Mouse (Mus musculus): Measurements from ENCODE around the gene Vsig4.
"Not testable (repeated sequence)": the region's sequence is repeated elsewhere in the genome, so short reads cannot be mapped to it uniquely, and the experiment has no call there.

Gene Vsig4

DNA sequence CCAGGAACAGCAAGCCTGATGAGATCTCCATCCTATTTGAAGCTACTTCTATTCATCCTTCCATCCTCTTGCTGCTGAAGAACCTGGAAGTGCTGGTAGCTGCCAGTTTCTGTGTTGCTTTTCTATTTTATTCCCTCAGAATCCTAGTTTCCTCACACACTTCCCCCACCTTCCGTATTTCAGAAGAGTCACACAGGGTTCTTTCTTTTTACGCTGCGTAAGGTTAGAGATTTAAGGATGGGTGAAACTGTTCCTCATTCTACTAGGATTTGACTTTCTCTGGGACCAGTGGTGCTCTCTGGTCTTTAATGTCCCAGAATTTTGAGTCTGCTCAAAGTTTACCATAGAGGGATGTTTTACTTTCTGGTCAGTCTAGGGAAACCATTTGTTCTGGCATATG, at the start of gene Vsig4:
TSS of gene Vsig4 (minus strand) at position 101 of the 400 bp plus-strand sequence.
- no peak for DNase-seq

DNA sequence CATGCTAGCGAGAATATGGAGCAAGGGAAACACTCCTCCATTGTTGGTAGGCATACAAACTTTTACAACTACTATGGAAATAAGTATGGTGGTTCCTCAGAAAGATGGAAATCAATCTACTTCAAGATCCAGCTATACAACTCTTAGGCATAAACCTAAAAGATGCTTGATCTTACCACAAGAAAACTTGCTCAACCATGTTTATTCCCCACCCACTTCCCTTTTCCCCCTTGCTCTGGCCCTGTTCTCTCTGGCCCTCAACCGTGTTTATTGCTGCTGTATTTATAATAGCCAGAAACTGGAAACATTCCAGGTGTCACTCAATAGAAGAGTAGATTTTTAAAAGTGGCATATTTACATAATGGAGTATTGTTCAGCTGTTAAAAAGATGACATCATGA, 45.9 kb upstream of the Vsig4 start:
- no peak for DNase-seq

DNA sequence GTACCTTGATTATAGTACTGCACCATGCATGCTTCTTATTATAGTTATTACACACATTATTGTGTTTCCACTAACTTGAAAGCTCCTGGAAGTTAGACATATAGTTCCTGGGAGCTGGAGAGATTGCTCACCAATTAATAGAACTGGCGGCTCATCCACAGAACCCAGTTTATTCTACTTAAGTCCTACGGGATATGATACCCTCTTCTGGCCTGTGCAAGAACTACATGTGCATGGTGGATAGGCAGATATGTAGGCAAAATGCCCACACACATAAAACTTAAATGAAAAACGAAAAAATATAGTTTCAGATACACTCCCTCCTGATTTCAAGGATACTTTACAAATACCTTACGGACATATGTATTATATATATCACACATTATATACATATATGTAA, 36.5 kb upstream of the Vsig4 start:
- peak; percentile 7 for DNase-seq

DNA sequence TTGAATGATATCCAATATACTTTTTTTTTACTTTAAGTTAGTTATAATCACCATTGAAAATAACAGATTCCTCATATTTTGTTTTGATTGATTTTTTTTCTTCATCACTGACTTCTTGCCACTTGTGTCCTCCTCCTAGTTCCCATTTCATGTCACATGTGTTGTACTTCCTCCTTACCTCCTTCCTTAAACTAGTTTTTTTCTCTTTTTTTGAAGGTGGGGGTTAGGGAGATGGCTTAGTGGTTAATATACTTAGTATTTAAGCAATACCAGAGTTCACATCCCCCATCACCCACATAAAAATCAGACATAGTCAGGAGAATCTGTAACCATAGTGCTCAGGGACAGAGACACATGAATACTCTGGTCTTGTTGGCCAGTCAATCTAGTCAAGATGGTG, 36.7 kb downstream of the Vsig4 start:
- no peak for DNase-seq

DNA sequence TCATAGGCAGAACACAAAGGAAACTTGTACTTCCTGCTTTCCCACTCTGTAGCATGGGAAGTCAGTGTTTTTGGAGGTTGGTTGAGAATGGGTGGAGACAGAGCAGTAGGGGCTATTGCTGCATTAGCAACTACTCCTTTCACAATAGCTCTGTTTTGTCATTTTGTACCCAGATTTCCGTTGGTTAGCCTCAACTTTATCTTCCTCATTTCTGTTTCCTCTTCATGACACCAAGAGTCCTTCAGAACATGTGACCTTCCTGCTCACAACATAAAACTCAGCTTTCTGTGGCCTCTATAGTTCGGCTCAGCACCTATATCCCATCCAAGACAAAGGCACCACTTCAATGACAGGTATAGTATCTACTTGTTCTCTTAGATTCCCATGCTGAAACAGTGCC, 53.6 kb downstream of the Vsig4 start:
- DNase-seq = no peak

DNA sequence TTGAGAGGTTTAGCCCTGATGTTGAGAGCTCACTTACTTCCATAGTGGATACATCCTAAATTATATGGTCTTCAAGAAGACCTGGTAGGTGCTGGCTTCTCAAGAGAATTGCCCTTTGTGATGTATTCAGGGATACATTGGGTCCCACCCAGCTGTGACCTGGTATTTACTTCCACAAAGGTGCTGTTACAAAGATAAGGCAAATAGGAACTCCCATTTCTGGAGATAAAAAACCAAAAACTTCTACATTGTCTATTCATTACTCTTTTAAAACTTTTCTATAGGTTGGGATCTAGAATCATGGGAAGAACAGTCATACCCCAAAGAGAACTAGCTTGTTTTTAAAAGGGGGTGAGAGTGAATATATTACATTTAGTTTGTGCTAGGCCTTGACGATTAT, 54.2 kb downstream of the Vsig4 start:
- no peak for DNase-seq

DNA sequence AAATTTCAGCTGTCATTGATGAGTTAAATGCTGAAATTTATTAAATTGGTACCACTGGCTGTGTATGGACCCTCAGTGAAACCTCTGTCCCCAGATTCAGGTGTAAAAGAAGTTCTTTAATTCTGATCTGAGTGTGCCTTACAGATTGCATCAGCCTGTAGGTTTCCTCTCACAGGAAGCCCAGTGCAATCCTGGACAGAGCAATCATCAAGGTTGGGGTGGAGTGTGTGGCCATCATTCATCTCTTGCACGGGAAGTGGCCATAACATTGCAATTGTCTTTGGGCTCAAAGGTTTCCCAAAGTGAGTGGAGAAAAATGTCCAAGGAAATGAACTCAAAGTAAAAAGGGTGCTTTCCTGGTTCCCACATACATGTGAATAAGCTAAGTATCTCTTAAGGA, 57.5 kb downstream of the Vsig4 start:
- no peak for DNase-seq

DNA sequence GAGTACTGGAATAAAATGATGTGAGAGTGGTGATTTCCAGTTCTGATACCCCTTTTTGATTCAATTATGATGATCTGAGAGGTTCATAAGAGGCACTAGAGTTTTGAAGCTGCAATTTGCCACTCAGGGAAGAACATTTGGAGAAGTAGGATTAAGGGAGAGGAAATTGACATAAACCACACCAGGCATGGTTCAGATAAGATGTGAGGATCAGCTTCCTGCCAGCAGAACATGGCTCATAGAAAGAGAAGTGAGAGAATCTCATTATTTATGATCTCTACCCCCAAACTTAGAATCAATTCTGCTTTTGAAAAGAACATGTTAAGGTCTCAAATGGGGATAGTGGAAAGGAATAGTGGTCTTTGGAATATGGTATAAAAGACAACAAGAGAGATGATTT, 66.2 kb downstream of the Vsig4 start:
- DNase-seq = no peak

DNA sequence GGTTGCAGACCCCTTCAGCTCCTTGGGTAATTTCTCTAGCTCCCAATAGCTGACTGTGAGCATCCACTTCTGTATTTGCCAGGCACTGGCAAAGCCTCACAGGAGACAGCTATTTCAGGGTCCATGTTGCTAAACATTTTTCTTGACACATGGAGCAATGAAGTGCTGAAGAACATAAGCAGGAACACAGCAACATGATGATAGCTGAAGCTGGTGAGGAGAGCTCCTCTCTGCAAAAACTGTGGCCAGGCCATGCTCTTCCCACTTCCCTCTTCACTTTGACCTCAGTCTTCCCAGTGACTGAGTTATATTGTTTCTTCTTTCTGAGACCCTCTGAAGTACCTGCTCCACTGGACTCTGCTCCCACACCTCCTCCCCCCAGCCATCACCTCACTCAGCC, 67.8 kb downstream of the Vsig4 start:
- DNase-seq = no peak

DNA sequence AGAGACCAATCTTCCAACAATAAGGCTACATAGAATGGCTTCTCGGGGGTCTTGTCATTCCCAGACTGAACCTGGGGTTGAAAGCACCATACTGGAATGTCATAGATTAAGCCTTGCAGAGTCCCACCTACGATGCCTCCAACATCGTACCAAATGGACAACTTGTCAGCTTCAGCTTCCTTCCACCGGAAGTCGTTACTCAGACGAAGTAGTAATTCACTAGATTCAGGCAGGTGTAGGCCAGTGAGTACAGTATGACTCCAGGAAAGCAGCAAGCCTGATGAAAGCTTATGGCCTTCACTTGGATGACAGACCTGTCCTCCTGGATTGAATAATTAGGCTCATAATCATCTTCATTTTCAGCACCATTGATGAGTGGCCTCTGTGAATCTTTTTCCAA, 69.0 kb downstream of the Vsig4 start:
- no peak for DNase-seq

DNA sequence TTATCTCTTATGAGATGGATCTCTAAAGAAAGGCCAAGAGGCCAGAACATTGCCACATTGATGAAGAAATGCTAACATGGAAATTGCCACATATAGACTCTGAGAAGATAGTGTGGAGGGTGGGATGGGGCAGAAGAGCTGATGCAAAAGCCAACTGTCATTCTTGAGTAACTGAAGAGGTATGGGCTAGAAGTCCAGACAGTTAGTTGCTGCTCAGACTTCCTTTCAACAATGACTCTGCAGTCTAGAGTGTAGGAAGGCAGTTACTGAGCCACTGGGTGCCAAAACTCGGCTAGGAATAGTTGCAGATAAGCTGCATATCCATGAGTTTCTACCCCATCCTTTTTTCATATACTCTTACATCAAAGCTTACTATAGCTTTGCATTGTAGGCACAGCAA, 75.2 kb downstream of the Vsig4 start:
- DNase-seq = no peak

DNA sequence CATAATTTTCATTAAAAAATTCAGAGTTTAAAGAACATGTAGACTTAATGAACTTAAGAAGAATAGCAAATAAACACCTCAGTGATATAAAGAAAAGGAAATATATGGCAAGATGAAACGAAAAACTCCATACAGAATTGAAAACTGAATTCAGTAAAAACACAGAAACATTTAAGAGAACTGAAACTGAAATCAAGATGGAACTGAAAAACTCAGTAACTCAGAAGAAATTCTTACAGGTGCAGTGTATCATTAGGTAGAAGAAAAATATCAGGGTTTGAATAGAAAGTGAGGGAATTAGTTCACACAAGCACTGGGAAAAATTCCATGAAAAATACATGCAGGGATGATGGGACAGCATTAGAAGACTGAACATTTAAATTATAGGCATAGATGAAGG, 86.4 kb downstream of the Vsig4 start:
- DNase-seq = no peak

DNA sequence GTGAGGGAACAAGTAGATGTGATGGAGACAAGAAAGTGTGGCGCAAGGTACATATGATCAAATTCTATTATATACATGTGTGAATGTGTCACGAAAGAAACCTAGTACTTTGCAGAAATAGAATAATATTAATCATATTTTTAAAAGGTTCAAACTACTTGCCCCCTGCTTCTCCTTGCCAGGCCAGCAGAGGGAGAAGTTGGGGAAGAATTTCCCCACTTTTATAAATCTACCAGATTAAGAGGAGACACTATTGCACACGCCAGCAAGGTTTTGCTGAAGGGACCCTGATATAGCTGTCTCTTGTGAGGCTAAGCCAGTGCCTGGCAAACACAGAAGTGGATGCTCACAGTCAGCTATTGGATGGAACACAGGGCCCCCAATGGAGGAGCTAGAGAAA, 88.1 kb downstream of the Vsig4 start:
- not testable (repeated sequence) for DNase-seq
